Mouse (Mus musculus): Measurements from ENCODE around the gene Lifr.

Lifr gene

DNA sequence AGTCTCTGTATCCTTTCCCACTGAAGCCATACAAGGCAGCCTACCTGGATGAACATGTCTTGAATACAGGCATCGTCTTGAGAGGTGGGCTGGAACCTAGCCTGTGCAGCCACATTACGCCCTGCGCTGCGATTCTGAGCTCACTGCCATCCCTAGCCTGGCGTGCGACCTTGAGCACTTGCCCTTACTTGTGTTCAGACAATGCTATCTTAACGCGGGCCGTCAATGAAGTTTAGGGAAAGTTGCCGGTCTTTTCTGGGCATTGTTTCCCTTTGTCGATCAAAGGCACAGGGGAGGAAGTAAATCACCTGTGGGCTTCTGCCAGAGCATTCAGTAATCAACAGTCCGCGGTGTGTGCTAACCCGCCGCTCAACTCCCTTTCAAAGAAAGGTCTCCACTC lies 8.6 kb upstream of the Lifr start:
- no peak for DNase-seq

- DNase-seq = no peak
Observed at GRCm38 (mm10) chr15:7082901-7083300, 7.5 kb upstream of the Lifr start.

DNA sequence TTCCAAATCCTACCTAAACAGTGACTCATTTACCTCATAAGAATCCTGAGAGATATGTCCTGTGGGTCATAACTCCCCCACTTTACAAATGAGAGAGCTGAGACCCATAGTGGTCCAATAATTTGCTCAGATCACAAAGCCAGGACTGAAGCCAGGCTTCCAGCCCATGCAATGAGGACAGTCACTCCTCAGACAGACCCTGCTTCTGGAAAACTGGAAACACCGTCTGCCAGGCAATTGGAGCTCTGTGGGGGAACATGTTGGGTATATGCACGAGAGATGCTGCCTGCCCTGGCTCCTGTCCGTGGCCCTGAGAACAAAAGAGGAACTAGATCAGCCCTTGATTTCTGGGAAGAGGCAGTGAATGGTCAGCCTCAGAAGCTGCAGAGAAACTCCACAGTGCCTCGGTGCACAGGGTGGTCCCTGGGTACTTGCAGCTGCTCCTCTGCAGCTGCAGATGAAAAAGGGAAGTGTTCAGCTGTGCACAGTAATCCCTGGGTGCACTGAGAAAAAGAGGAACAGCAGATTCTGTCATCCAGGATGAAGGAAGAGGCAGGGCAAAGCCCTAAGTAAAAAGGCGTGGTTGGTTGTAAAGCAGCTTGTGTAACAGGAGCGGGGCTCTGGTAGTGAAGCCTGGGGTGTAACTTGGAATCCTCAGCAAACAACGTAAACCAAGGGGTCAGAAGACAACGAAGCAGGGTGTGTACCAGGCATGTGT lies 5.5 kb upstream of the Lifr start:
- no peak for DNase-seq

DNA sequence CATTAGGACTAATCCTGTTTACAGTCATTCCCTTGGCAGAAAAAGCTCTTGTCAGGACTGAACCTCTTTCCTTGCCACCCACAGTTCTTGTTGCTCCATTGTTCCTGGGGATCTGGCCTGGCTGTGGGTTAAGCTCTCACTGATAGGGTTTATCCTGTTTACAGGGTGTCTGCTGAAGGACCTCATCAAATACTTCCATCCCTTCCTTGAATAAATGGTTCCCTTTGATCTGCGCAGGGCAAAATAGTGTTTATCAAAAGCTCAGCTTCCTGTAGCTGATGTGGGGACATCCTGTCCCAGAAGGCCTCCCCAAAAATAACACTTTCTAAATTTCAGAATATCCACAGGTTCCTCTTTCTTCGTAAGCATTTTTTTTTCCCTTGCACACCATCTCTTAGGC lies 1.7 kb upstream of the Lifr start:
- DNase-seq = peak; percentile 53

DNA sequence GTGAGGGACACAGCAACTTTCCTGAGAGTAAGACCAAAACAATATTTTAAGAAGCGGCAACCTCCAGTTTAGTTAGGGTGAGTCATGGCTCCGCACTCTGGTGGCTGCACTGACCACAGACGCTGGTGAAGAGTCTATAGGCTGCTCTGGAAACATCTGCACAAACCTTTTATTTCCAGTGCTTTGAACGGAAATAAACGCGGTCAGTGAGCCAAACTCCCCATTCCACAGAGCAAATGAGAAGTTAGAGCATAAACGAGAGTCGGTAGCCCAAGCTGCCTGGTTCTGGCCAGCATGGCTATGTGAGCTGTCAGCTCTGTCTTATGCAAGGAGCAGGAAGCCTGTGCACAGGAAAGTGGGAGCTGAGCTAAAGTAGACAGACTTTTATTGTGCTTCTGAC lies 1.9 kb downstream of the Lifr start:
- DNase-seq = peak; percentile 53

GRCm38 (mm10) chr15:7099406-7099805 lies 9.0 kb downstream of the Lifr start:
- DNase-seq = no peak

GRCm38 (mm10) chr15:7100226-7100625 lies 9.8 kb downstream of the Lifr start:
- no peak for DNase-seq

DNA sequence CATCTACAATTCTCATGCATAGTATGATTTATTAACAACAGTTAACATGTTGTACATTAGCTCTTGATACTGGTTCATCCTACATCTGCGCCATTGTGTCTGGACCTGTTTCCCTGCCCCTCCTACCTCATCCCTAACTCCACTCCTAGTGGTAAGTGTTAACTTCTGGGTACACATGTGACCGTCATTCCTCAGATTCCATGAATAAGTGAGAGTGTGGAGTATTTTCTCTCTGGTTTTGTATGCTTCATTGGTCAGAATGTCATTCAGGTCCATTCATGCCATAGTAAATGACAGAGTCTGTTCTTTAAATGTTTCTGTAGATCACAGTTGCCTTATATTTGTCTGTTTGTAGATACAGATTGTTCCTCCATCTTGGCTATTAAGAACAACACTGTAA lies 12.6 kb downstream of the Lifr start:
- DNase-seq = no peak

DNA sequence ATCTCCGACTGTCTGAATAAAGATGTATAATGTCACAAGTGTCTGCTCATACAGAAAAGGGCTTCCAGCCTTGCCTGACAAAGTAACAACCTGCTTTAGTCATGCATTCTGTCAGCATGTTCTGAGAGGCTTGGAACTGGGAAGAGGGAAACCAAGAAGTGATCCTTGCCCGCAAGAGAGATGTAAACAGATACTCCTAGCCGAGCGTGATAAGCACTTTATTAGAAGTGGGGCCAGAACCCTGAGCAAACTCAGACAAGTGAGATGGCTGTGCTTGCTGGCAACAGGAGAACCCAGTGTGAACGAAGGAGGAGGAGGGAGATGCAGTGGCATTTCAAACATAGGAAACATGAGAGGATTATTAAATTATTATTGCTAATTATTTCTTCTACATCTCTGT lies 14.8 kb downstream of the Lifr start:
- DNase-seq = no peak

- no peak for DNase-seq
Observed at GRCm38 (mm10) chr15:7108160-7108559, 17.7 kb downstream of the Lifr start.

- no peak for DNase-seq
Observed at GRCm38 (mm10) chr15:7112227-7112907, 22.0 kb downstream of the Lifr start.

- no peak for DNase-seq
Observed at GRCm38 (mm10) chr15:7113906-7114305, 23.5 kb downstream of the Lifr start.

DNA sequence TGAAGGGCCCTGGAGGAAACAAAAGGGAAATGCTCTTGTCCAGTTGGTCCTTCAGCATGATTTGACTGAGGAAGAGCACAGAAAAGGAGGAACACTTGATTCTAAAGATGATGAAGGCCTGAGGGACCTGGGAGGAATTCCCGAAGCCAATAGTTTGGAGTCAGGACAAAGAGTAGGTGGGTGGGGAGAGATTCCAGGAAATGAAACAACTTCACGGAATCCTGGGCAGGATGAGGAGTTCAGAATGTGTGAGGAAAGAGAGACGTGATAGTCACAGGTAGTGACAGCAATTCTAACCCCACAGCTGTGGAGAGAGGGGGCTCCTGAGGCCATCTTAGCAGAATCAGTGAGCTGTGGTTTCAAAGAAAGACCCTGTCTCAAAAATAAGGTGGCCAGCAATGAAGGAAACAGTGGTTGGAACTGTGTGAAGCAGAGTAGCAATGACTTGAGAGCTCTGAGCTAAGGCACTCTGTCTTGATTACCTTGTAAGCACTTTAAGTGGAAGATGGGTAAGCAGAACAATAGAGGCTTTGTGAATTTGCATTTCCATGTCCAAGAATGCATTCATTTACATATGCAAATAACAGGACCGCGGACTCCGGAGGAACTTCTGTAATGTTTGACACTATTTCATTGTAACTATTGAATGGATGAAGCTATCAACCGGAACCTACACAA lies 25.1 kb downstream of the Lifr start:
- DNase-seq = no peak

DNA sequence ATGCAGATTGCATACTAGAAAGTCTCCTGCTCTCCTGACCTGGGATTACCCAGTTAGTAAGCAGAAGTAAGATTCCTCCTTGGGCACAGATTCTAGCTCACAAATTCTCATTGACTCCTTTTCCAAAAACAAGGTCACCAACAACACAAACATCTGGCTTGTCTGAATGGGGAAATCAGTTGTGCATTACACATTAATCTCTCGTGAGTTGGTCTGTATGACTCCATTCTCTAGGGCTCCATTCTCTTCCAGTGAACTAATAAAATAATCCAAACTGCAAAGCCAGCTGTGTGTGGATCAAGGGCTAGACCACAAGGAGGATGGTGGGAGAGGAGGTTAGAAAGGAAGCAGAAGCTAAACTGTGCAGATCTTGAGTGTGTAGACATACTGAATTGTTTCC lies 25.8 kb downstream of the Lifr start:
- no peak for DNase-seq

DNA sequence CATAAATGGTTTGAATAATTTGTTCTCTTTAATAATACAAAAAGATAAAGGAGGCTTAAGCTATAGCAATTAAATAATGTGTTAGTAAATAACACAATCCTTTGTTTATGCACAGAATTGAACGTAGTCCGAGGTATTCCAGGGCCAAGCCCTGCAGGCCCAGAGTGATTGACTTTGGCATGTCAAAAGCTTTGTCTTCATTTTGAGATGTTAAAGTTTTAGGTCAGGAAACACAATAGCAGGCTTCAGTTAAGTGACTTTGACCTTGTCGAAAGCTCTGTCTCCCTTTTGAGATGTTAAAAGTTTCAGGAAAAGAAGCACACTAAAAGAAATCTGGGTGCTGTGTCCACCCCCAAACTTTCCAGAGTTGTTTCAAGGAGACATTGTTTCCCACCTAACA lies 26.3 kb downstream of the Lifr start:
- DNase-seq = no peak

DNA sequence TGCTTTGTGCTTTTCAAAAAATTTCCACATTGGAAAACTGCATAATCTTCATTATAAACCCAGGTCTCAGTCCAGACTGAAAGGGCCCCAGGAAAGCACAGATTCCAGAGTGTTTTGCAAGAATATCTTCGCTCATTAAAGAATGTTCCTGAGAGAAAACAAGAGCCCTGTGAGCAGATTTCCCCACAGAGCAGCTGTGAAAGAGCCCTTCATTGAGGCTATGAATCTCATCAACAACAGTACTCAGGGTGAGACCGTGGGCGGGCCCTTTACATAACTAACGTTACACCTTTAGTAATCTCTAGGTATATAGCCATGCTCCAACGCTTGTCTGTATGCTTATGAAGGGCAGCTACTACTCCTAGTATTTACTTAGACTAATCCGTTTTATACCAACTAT lies 27.5 kb downstream of the Lifr start:
- DNase-seq = no peak

- DNase-seq = no peak
Observed at GRCm38 (mm10) chr15:7118849-7119248, 28.4 kb downstream of the Lifr start.

GRCm38 (mm10) chr15:7119930-7120512 lies 29.6 kb downstream of the Lifr start:
- DNase-seq = no peak

GRCm38 (mm10) chr15:7123781-7124450 lies 33.5 kb downstream of the Lifr start:
- peak; percentile 81 for DNase-seq

GRCm38 (mm10) chr15:7126171-7126570 lies 35.8 kb downstream of the Lifr start:
- no peak for DNase-seq

DNA sequence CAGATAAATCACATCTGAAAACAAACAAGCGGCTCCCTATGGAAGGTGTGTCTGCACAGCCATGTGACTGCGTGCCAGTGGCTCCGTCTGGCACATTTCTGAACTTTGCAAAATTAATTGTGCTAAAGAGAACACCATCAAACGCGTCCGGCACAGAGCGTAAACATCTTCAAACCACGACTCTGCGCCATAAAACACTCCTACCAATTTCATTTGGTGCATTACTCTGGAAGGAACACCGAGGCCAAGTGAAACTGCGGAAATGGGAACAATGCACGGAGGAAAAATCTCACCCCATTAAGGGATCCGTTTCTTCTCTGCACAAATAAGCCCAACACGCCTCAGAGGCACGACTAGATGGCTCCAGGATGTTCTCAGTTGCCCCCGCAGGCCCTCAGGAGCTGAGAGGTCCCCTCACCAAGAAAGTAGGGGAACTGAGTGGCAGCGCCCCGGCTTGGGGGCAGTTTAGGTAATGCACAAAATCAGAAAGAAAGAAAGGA lies 38.3 kb downstream of the Lifr start:
- DNase-seq = peak; percentile 64

GRCm38 (mm10) chr15:7129127-7129943 lies 38.9 kb downstream of the Lifr start:
- peak; percentile 91 for DNase-seq

Data from kidney, adult 9 months (tissue).